Mouse (Mus musculus) small intestine, adult 2 months (tissue): ENCODE measurements around the gene Spryd3. TPM values are rescaled to one million over a fixed set of nuclear protein-coding genes. Genes with fewer than 3 reads are reported as not detected.

Experiments used
- H3K27ac ChIP-seq: fragments of 200-500 bp; 2 replicates; pipeline ENCODE4 v1.5.1; 2012; ENCODE audit warnings: low read depth, low read length, control low read depth, inconsistent platforms; ENCODE audit not compliant: insufficient read depth
- H3K27me3 ChIP-seq: fragments of 200-500 bp; 2 replicates; pipeline ENCODE4 v1.6.1; 2012; ENCODE audit warnings: mild to moderate bottlenecking, moderate library complexity, low read length, inconsistent platforms; ENCODE audit not compliant: control insufficient read depth, insufficient read depth
- H3K36me3 ChIP-seq: fragments of 200-500 bp; 2 replicates; pipeline ENCODE4 v1.6.1; 2012; ENCODE audit warnings: mild to moderate bottlenecking, low read length, control low read depth, inconsistent platforms; ENCODE audit not compliant: control insufficient read depth, insufficient read depth
- H3K4me1 ChIP-seq: fragments of 200-500 bp; 2 replicates; pipeline ENCODE4 v1.6.1; 2012; ENCODE audit warnings: low read length, inconsistent platforms, mixed read lengths; ENCODE audit not compliant: control insufficient read depth, insufficient read depth, insufficient read length
- H3K4me3 ChIP-seq: fragments of 200-500 bp; 2 replicates; pipeline ENCODE4 v1.5.1; 2012; ENCODE audit warnings: low read depth, mild to moderate bottlenecking, control low read depth, inconsistent platforms, low read length, moderate library complexity
- CTCF ChIP-seq: fragments of 200-500 bp; IDR thresholded peaks from 2 replicates; pipeline ENCODE4 v1.5.1; 2012; ENCODE audit warnings: low read depth, mild to moderate bottlenecking, control low read depth, inconsistent platforms, low read length, moderate library complexity, mixed read lengths; ENCODE audit not compliant: insufficient replicate concordance, insufficient read length; ENCODE audit errors: extremely low read depth
- POLR2A ChIP-seq: fragments of 200-500 bp; IDR thresholded peaks from 2 replicates; pipeline ENCODE4 v1.6.1; 2012; ENCODE audit warnings: low read depth, mild to moderate bottlenecking, control low read depth, inconsistent platforms, low read length, moderate library complexity
- WGBS: fragments of 180-500 bp; shearing (Covaris S2); methylation state at CpG from one replicate; pipeline ENCODE4 v1.1.7; 2018; 5-methylcytosine and 5-hydroxymethylcytosine counted together
- polyA plus RNA-seq: library from polyadenylated mRNA; depleted of rRNA; stranded (reverse); fragments of >200 nt; gene quantifications from 2 replicates; pipeline ENCODE4 v1.2.3, GENCODE M21; 2012

The Spryd3 gene
- polyA plus RNA-seq, 1 experiment: 48.8 TPM

DNA sequence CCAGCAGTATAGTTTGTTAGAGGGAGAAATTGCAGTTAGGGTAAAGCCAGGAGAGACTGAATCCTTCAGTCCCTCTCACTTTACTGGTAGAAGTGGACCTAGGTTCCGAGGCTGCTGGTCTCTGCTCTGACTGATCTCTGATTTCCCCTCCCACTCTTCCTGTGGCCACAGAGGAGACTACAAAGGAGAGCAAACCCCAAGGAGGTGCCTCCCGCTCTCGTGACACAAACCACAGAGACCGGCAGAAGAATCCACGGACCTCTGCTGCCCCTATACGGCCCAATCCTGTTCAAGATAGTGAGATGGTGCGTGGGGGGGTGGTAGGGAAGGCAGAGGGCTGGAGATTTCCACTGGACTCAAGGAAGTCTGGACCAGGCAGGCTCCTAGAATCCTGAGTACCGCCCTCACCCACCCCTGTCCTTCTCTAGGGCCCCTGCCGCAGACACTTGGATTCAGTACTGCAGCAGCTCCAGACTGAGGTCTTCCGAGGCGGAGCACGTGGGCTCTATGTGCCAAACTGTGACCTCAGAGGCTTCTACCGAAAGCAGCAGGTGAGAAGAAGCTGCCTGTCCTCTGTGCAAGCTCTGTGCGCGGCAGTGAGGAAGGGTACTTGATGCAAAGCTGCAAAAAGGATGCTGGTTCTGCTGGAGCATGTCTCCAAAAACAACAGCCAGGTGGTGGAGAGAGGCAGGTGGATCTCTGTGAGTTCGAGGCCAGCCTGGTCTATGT lies 11.8 kb upstream of the Spryd3 start:
- 69% methylated on average over 16 of the region's 16 CpGs for WGBS
- H3K27ac ChIP-seq: no peak overlapping the region
- H3K4me3 ChIP-seq: no peak overlapping the region
- no peaks in the 10 kb centered on the region for H3K36me3 ChIP-seq
- H3K27me3 ChIP-seq: peaks cover 4% of the 10 kb centered on the region; the same call in 1 of the 2 replicates
- TF ChIP-seq CTCF: no peak
- TF ChIP-seq POLR2A: no peak
- H3K4me1 ChIP-seq: peaks cover 10% of the 10 kb centered on the region

DNA sequence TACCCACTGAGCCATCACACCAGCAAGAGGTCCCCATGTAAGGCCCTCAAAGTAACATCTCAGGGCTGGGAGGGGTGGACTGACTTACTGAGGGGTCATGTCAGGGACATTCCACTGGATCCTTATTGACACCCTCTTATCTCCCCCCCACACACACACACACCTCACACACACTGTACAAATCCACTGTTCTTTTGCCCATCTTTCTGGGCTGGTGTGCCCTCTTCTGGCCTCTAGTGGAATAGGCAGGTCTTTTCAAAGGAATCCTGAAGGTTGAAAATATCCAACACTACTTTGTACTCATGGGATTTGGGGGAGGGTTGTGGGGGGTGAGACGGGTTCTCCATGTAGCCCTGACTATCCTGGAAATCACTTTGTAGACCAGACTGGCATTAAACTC lies 10.8 kb upstream of the Spryd3 start:
- no peak overlapping the region for H3K27ac ChIP-seq
- H3K36me3 ChIP-seq: no peaks in the 10 kb centered on the region
- peaks cover 4% of the 10 kb centered on the region; the same call in 1 of the 2 replicates for H3K27me3 ChIP-seq
- peaks cover 8% of the 10 kb centered on the region for H3K4me1 ChIP-seq
- WGBS: 0% methylated on average over 1 of the region's 1 CpGs
- peak; percentile 56; the same call in 1 of the 2 replicates for TF ChIP-seq CTCF
- no peak for TF ChIP-seq POLR2A
- H3K4me3 ChIP-seq: no peak overlapping the region

DNA sequence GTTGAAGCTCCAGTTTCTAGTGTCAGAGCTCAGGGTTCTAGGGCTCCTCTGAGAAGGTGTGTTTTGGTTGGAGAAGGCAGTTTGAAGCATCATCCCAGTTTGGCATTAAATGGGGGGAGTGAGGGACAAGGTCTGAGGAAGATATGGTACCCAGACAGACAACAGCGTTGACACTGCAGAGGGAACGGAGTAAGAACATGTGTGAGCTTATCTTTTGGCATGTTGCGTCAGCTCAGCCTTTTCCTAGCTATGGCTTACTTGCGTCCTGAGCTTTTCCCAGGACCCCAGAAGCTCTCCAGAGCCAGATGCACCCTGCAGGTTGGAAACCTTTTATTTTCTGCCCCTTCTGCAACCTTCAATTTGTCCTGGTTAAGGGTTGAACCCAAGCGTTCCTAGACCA lies 10.1 kb upstream of the Spryd3 start:
- no peak for TF ChIP-seq POLR2A
- TF ChIP-seq CTCF: no peak

DNA sequence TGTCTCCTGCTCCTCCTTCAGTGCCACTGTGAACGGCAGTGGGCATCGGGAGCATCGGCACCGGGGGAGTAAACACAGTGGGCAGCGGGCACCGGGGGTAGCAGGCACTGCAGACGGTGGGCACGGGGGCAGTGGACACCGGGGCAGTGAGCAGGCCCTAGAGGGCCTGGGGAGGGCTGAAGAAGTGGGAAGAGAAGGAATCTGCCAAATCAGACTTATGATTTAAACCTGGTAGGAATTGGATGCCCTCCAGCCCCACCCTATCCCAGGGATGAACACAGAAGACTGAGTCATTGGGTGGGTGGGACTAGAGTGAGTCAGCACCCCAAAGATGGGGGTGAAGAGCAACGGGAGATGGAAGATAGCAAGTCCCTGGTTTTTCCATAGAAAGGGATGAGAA lies 9.3 kb upstream of the Spryd3 start:
- 86% methylated on average over 10 of the region's 10 CpGs for whole genome bisulfite sequencing
- Histone ChIP-seq H3K36me3 (no peaks in the 10 kb centered on the region), H3K4me1 (peaks cover 8% of the 10 kb centered on the region), H3K27me3 (peaks cover 4% of the 10 kb centered on the region; the same call in 1 of the 2 replicates), H3K27ac (no peak overlapping the region), H3K4me3 (no peak overlapping the region)
- TF ChIP-seq CTCF (no peak), POLR2A (no peak)

More for the DNA sequence above, 10.1 kb upstream of the Spryd3 start:
- Histone ChIP-seq H3K4me3 (no peak overlapping the region), H3K36me3 (no peaks in the 10 kb centered on the region), H3K27ac (no peak overlapping the region), H3K4me1 (peaks cover 8% of the 10 kb centered on the region), H3K27me3 (peaks cover 4% of the 10 kb centered on the region; the same call in 1 of the 2 replicates)
- 89% methylated on average over 5 of the region's 5 CpGs for WGBS

DNA sequence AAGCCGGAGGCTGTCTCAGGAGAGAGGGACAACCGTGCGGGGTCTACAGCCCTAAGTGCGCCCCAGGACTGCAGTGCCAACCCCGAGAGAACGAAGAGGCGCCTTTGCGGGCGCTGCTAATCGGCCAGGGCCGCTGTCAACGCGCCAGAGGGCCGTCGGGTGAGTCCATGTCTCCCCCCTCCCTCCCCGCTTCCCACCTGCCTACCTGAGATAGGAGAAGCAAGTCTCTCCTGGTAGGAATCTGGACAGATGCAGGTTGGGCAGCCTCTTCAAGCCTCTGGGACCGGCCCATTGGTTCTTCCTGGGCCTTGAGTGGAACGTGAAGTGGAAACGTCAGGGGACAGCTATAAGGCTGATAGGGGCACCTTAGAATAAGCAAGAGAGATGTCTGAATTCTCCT lies 8.7 kb upstream of the Spryd3 start:
- Histone ChIP-seq H3K36me3 (no peaks in the 10 kb centered on the region), H3K4me3 (no peak overlapping the region), H3K4me1 (peaks cover 8% of the 10 kb centered on the region), H3K27ac (no peak overlapping the region), H3K27me3 (peaks cover 4% of the 10 kb centered on the region; the same call in 1 of the 2 replicates)
- TF ChIP-seq POLR2A (no peak), CTCF (no peak)
- 50% methylated on average over 19 of the region's 19 CpGs for WGBS

DNA sequence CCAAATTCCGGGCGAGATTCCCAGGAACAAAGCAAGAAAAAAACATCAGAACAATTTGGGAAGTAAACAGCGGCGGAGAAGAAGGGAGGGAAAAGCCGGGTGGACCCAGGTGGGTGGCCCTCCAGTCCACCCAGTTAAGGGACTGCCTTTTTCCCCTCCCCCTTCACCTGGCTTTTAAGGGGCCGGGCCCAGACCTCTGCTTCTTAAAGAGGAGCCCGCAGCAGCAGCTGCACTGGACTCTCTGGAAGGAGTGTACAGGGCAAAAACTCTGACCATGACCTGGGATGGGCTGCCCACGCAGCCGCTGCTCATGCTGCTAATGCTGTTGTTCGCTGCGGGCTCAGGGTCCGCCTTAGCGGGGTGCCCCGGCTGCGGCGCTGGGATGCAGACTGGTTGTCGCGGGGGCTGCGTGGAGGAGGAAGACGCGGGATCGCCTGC lies 8.3 kb upstream of the Spryd3 start, which contains the start of gene Igfbp6:
TSS of gene Igfbp6 (plus strand) at position 89 of the 438 bp plus-strand sequence.
- no peak within 1 kb of the TSS for H3K4me3 ChIP-seq
- H3K4me1 ChIP-seq: peaks cover 6% of the 10 kb centered on the region
- no peak within 1 kb of the TSS for H3K27ac ChIP-seq
- no peaks in the 10 kb centered on the region for H3K36me3 ChIP-seq
- H3K27me3 ChIP-seq: peaks cover 4% of the 10 kb centered on the region; the same call in 1 of the 2 replicates
- TF ChIP-seq CTCF (no peak), POLR2A (no peak)
- WGBS: 49% methylated on average over 22 of the region's 22 CpGs
